Mouse (Mus musculus): Measurements from ENCODE around the gene Coq10a. TPM values are rescaled to one million over a fixed set of nuclear protein-coding genes. Genes with fewer than 3 reads are reported as not detected.

Coq10a gene
- 8.1 and 8.7 TPM in 2 replicates for total RNA-seq (2017)

DNA sequence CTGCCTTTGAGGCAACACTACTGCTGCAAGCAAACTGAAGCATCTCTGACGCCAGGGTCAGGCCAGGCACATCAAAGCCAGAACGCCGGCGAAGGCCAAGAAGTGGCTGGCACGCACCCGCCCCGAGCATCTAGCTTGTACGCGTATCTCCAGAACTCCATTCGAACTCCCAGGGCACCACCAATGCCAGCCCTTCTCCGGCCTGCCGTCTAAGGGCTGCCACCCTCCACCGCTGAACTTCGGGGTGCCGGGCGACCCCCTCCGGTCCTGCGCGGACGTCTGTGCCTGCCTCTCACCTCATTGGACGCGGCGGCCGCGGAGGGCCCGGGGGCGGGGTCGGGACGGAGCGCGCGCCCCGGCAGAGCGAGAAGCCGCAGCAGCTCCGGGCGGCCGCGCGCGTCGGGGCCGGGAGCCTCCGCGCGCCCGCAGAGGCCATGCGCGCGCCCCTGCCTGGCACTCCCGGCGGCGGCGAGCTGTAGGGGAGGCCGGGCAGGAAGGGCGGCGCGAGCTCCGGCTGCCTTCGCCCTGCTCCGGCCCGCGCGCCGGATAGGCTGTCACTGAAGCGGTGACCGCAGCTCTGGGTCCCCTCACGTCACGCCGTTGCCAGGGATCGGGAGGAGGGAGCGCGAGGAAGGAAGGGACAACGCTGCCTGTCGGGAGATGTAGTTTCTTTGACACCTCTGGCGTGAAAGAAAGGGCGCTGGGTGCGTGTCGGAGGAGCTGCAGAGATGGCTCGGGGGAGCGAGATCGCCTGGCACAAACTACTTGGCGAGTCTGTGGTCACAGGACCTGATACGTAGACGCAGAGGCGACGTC, at the start of gene Coq10a:
Gene Coq10a (minus strand): TSS at position 596 of the 816 bp plus-strand sequence.
- ATAC-seq (replicated peaks in 1 of 2; ENCODE audit: insufficient read depth in 1 of 2, low FRiP score in 2 of 2, low TSS enrichment in 1 of 2, low read depth in 1 of 2, poor library complexity in 2 of 2, severe bottlenecking in 2 of 2): peak; percentile 89 to 94

- no peak for ATAC-seq (replicated peaks in 1 of 2; ENCODE audit: insufficient read depth in 1 of 2, low FRiP score in 2 of 2, low TSS enrichment in 1 of 2, low read depth in 1 of 2, poor library complexity in 2 of 2, severe bottlenecking in 2 of 2)
Observed at GRCm38 (mm10) chr10:128414848-128415247, 46.1 kb upstream of the Coq10a start.

DNA sequence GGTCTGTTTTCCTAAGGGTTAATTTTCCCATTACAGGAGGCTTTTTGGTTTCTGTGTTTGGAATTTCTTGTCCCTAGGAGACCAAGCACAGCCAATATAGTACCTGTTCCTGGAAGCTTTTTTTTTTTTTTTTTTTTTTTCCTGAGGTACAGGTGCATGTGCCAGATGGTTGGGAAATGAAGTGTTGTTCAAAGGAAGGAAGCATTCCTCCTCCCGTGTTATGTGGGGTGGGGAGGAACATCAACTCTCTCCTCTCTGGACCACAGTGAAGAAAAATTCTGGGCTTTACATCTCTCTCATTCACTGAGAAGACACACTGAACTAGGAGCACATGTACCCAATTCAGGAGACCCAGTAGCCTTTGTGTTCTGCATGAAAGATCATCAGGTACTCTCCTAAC, 44.3 kb upstream of the Coq10a start:
- ATAC-seq (replicated peaks in 1 of 2; ENCODE audit: insufficient read depth in 1 of 2, low FRiP score in 2 of 2, low TSS enrichment in 1 of 2, low read depth in 1 of 2, poor library complexity in 2 of 2, severe bottlenecking in 2 of 2): no peak

DNA sequence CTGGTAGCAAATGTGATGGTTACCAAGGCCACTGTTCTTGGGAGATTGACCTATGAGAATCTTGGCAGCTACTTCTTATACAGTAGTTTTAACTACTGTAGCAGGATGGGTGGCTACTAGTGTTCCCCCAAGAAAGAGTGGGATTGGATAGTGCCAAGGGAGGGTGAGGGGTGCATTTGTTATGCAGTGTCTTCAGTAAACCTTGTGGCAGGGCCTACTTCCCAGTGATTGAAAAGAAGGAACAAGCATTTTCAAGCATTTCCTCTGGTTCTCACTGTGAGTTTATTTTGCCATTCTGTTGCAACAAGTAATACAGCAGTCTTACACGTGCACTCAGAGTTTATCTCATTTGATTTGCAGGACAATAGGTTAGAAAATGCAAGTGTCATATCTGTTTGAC, 43.8 kb upstream of the Coq10a start:
- no peak for ATAC-seq (replicated peaks in 1 of 2; ENCODE audit: insufficient read depth in 1 of 2, low FRiP score in 2 of 2, low TSS enrichment in 1 of 2, low read depth in 1 of 2, poor library complexity in 2 of 2, severe bottlenecking in 2 of 2)

DNA sequence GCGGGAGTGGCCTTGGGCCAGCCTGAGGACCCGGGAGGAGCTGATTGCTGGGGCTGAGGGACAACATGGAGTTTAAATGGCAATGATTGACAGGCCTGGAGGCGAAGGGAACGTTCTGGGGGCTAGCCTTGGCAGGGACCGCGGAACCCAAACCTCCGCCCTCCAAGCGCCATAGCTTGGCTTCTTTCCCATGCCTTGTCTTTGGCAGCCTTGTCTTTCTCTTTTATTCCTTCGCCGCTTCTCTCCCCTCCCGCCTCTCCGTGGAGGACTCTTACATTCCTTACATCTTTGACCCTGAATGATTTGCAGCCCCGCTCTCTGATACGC, 43.2 kb upstream of the Coq10a start:
- ATAC-seq (replicated peaks in 1 of 2; ENCODE audit: insufficient read depth in 1 of 2, low FRiP score in 2 of 2, low TSS enrichment in 1 of 2, low read depth in 1 of 2, poor library complexity in 2 of 2, severe bottlenecking in 2 of 2): 0 out of 4 replicates have a peak, but pooled peaks of 1 of the 2 experiments have one; percentile 0

DNA sequence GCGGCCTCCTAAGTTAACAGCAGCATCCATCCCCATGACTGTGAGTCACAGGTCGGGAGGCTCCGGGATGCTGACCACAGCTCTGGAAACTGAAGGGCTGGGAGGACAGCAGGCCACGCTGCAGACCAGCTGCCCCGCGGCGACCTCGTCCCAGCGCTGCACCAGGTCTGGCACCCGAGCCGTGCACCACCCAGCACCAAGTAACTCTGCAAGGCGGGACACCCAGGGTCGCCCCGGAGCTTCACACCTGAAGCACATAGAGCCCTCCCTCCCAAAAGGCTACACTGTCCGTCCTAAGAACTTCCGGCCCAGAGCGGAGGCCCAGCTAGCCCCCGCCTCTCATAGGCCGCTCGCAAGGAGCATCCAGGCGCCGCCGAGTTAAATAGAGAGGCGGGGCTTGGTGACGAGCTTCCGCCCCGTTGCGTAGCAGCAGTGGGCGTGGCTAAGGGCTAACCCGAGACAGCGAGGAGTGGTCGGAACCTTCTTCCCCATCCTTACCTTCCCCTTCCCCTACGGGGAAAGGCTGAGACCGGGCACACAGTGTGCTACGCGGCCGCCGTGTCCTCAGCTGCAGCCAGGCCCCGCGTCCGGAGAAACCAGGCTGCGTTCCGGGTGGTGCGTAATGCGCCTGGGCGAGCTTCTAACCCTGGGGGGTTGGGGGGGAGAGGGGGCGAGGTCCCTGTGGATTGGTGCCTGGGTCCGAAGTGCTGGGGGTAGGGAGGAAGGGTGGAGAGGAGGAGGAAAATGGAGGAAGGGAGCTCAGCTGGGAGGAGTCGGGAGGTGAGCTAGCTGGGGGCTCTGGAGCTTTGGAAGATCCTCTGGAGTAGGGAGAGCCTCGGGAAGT, 42.6 kb upstream of the Coq10a start, which contains the start of the genes Nabp2 and Rnf41:
Gene Nabp2 (minus strand): TSS at position 282 of the 844 bp plus-strand sequence.
Gene Rnf41 (plus strand): TSS at position 447 of the 844 bp plus-strand sequence.
- peak; percentile 86 to 87 for ATAC-seq (replicated peaks in 1 of 2; ENCODE audit: insufficient read depth in 1 of 2, low FRiP score in 2 of 2, low TSS enrichment in 1 of 2, low read depth in 1 of 2, poor library complexity in 2 of 2, severe bottlenecking in 2 of 2)

GRCm38 (mm10) chr10:128410560-128410845, 41.7 kb upstream of the Coq10a start:
- no peak for ATAC-seq (replicated peaks in 1 of 2; ENCODE audit: insufficient read depth in 1 of 2, low FRiP score in 2 of 2, low TSS enrichment in 1 of 2, low read depth in 1 of 2, poor library complexity in 2 of 2, severe bottlenecking in 2 of 2)

DNA sequence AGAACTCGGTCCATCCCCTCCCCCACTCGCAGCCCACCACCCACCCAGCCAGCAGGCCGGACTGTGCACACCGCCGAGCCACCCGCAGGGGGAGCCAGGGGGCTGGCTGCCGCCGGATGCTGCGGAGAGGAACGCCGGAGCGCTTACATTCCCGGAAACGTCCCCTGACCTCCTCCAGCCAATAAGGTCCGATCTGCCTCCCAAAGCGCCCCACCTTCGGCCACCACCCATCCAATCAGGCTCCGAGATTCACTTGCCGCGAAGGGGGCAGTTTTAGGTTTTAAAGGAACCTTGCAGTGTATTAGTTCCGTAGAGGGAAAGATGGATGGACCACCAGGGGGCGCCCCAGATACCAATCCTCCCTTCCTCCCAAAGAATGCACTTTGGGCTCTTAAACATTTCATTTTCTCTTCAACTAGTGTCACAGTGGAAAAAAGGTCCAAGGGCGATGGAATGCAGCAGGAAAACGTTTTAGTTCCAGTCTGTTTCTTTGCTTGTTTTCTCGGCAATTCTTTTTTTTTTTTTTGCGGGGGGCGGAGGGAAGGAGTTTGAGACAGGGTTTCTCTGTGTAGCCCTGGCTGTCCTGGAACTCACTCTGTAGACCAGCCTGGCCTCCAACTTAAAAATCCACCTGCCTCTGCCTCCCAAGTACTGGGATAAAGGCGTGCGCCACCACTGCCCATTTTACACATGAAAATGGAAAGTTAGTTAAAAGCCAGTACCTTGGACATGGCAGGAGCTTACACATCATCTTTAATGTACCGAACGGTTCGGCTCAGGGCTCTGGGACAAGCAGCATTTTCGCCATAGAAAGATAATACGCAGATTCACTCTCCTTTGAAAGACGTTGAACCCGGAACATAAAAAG, 41.1 kb upstream of the Coq10a start:
- ATAC-seq (replicated peaks in 1 of 2; ENCODE audit: insufficient read depth in 1 of 2, low FRiP score in 2 of 2, low TSS enrichment in 1 of 2, low read depth in 1 of 2, poor library complexity in 2 of 2, severe bottlenecking in 2 of 2): peak; percentile 87 to 89

DNA sequence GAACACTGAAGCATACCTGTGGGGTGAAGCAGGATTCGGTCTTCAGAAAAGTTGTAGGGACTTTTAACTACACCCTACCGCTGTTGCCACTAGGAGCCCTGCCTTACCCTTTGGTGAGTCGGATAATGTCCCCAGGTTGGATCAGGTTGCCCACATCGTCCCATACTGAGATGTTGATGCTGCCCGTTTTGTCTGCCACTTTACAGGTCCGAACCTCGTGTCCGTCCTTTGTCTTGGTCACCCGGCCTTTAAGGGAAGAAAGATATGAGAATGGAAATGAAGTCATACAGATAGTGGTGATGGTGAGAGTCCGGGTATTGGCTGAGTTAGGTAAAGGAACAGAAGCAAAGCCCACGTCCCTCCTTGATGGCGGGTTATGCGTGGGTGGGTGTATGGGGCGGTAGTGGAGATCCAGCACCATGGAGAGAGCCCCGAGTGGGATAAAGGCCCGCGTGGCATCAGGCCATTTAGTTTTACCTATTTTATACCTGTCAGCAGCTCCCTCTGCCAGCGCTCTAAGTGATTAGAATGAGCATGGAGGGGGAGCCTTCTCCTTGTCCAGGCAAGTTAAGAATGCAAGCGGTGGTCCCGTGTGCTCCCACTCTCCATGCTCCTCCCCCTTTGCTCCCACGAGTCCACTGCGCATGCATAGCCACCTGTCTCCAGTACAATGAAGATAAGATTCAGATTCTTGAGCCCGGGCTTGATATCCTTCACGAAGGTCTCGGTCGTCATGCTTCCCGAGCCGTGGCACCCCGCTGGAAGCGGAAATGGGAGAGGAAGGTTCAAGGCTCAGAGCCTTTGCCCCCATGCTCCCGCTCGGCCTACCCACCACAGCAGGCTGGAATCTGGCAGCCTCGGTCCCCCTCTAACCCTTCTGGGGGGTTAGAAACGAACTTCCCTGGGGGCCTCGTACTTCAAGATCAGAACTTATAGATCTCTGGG, 40.1 kb upstream of the Coq10a start:
- ATAC-seq (replicated peaks in 1 of 2; ENCODE audit: insufficient read depth in 1 of 2, low FRiP score in 2 of 2, low TSS enrichment in 1 of 2, low read depth in 1 of 2, poor library complexity in 2 of 2, severe bottlenecking in 2 of 2): no peak

GRCm38 (mm10) chr10:128403931-128404330, 35.1 kb upstream of the Coq10a start:
- no peak for ATAC-seq (replicated peaks in 1 of 2; ENCODE audit: insufficient read depth in 1 of 2, low FRiP score in 2 of 2, low TSS enrichment in 1 of 2, low read depth in 1 of 2, poor library complexity in 2 of 2, severe bottlenecking in 2 of 2)

- ATAC-seq (replicated peaks in 1 of 2; ENCODE audit: insufficient read depth in 1 of 2, low FRiP score in 2 of 2, low TSS enrichment in 1 of 2, low read depth in 1 of 2, poor library complexity in 2 of 2, severe bottlenecking in 2 of 2): no peak
Observed at GRCm38 (mm10) chr10:128401638-128402037, 32.8 kb upstream of the Coq10a start.

DNA sequence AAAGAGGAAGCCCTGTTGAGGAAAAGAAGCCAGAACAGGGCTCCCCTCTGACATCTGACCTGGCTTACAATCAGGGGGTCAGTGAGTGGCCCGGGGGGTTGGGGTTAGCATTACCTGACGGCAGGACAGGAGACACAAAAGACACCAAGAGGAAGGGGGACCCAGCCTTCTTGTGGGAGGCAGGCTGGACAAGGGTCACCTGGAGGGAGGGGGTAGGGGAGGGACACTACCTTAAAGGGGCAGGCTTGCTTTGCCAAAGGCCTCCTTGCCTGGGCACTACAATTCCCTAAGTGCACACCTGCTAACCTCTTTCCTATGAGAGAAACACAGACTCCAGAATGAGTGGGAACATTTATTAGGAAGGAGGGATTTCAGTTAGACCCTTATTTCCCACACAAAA, 32.3 kb upstream of the Coq10a start, which contains the start of gene Slc39a5:
Gene Slc39a5 (minus strand): TSS at position 174 of the 400 bp plus-strand sequence.
- no peak for ATAC-seq (replicated peaks in 1 of 2; ENCODE audit: insufficient read depth in 1 of 2, low FRiP score in 2 of 2, low TSS enrichment in 1 of 2, low read depth in 1 of 2, poor library complexity in 2 of 2, severe bottlenecking in 2 of 2)

- no peak for ATAC-seq (replicated peaks in 1 of 2; ENCODE audit: insufficient read depth in 1 of 2, low FRiP score in 2 of 2, low TSS enrichment in 1 of 2, low read depth in 1 of 2, poor library complexity in 2 of 2, severe bottlenecking in 2 of 2)
Observed at GRCm38 (mm10) chr10:128400338-128400737, 31.5 kb upstream of the Coq10a start.

GRCm38 (mm10) chr10:128397466-128397865, 28.7 kb upstream of the Coq10a start:
- no peak for ATAC-seq (replicated peaks in 1 of 2; ENCODE audit: insufficient read depth in 1 of 2, low FRiP score in 2 of 2, low TSS enrichment in 1 of 2, low read depth in 1 of 2, poor library complexity in 2 of 2, severe bottlenecking in 2 of 2)

- ATAC-seq (replicated peaks in 1 of 2; ENCODE audit: insufficient read depth in 1 of 2, low FRiP score in 2 of 2, low TSS enrichment in 1 of 2, low read depth in 1 of 2, poor library complexity in 2 of 2, severe bottlenecking in 2 of 2): no peak
Observed at GRCm38 (mm10) chr10:128396716-128397264, 28.0 kb upstream of the Coq10a start.

GRCm38 (mm10) chr10:128396017-128396673, 27.3 kb upstream of the Coq10a start:
- ATAC-seq (replicated peaks in 1 of 2; ENCODE audit: insufficient read depth in 1 of 2, low FRiP score in 2 of 2, low TSS enrichment in 1 of 2, low read depth in 1 of 2, poor library complexity in 2 of 2, severe bottlenecking in 2 of 2): no peak
